Mouse (Mus musculus): ENCODE results near the gene Fam181a. TPM values are rescaled to one million over a fixed set of nuclear protein-coding genes. Genes with fewer than 3 reads are reported as not detected.
A peak's percentile ranks its signal among the peaks of the same experiment; 100 is the strongest.

Fam181a gene
- polyA plus RNA-seq (2015; fragmentation: Nextera tagmentation; extraction: Ambion mirVana): 0.19 and 0.35 TPM in 2 replicates

DNA sequence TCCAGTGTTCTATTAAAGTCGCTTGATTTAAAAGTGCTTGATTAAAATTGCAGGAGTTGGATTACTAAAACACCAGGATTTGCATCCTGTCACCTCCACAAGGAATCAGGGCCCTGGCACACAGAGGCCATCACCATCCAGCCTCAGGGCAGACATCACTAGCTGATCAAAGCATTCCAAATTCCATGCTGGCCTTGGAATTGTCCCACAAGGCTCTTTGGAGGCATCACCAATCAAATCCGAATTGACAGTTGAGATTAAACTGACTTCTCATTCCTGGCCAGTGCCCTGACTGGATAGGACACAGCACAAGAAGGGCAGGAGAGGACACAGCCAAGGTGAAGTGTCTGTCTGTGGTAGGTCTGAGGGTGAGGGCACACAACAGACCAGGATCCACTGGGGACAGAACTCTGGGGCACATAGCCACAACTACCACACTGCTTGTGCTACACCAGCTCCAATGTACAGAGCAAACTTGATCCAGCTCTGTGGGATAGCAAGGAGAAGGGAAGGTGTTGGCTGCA is at the start of gene Fam181a:
Gene Fam181a (plus strand): TSS at position 232 of the 524 bp plus-strand sequence.
- Histone ChIP-seq H3K27me3 (replicated peaks; ENCODE audit: insufficient read depth, low read length) (no peaks in the 10 kb centered on the region), H3K4me2 (replicated peaks; ENCODE audit: low read depth, low read length) (no peak within 1 kb of the TSS), H3K27ac (ENCODE audit: low read length) (no peak within 1 kb of the TSS), H3K36me3 (ENCODE audit: insufficient read depth, low read length) (no peaks in the 10 kb centered on the region), H3K9me3 (ENCODE audit: low read length) (no peaks in the 10 kb centered on the region), H3K4me3 (ENCODE audit: low read depth, low read length) (no peak within 1 kb of the TSS), H3K4me1 (ENCODE audit: insufficient read depth, low read depth, low read length) (no peaks in the 10 kb centered on the region), H3K9ac (replicated peaks; ENCODE audit: low read depth) (no peak within 1 kb of the TSS)
- no peak for TF ChIP-seq CTCF (IDR thresholded peaks at IDR 0.05)
- TF ChIP-seq EP300 (IDR thresholded peaks at IDR 0.05): no peak
- DNase-seq (ENCODE audit: low spot score): no peak
- WGBS: 74% methylated on average over 2 of the region's 2 CpGs
- no peak for ATAC-seq

DNA sequence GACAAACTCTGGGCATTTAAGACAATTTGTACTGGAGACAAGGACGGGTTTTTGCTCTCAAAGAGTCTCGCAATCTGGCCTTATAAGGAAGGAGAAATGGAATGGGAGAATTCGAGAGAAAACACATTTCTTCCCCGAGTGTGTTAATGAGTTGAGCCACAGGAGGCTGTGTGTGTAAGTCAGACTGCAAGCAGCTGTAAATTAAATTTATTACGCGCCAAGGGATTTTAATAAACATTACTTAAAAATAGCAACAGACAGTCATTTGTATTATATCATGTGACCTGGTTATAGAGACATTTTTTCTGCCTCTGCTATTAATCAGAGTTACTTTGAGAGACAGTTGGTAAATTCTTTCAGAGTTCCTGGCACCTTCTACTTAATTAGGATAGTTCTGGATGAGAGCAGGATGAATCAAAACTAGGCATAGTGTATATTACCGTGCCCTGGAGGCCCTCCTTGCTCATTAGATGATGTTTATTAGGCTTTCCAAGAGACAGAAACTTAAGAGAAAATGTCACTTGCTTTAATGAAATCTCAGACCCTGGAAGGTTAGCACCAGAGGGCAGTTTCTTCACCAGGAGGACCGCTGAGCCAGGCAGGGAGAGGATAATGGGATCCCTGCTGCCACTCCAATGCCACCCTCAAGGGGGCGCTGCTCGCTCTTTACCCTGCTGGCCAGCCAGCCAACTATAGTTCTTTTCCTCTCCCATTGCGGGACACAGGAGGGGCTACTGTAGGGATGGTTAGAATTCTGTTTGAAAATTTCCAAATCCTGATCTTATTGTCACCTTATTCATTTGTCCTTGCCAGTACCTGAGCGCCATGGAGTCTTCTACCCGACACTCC is 48.5 kb upstream of the Fam181a start:
- no peaks in the 10 kb centered on the region for H3K27me3 ChIP-seq (replicated peaks; ENCODE audit: insufficient read depth, low read length)
- no peaks in the 10 kb centered on the region for H3K36me3 ChIP-seq (ENCODE audit: insufficient read depth, low read length)
- ATAC-seq (no peak), DNase-seq (ENCODE audit: low spot score) (peak; percentile 13)
- WGBS: 62% methylated on average over 13 of the region's 13 CpGs
- TF ChIP-seq EP300 (IDR thresholded peaks at IDR 0.05) (no peak), CTCF (IDR thresholded peaks at IDR 0.05) (peak; percentile 63)
- no peaks in the 10 kb centered on the region for H3K4me1 ChIP-seq (ENCODE audit: insufficient read depth, low read depth, low read length)
- no peak overlapping the region for H3K27ac ChIP-seq (ENCODE audit: low read length)
- H3K9ac ChIP-seq (replicated peaks; ENCODE audit: low read depth): no peak overlapping the region
- H3K4me3 ChIP-seq (ENCODE audit: low read depth, low read length): no peak overlapping the region
- no peaks in the 10 kb centered on the region for H3K9me3 ChIP-seq (ENCODE audit: low read length)
- no peak overlapping the region for H3K4me2 ChIP-seq (replicated peaks; ENCODE audit: low read depth, low read length)

DNA sequence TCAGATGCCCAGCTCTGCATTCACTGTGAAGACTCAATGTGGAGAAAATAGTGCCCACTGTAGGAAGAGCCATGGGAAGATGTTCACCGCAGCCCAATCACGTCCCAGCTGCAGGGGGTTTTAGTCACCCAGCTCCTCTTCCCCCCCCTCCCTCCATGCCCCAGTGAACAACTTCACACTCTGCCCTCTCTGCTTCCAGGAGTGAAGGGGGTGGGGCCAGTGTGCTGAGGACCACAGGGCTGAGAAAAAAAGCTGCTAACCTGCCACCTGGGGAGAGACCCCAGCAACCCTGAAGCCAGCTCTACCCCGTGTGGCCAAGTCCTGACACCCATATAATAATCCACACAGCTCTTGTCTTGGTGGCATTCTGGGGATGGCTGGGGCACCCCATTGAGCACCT is 44.2 kb upstream of the Fam181a start:
- no peak for DNase-seq (ENCODE audit: low spot score)
- ATAC-seq: no peak
- Histone ChIP-seq H3K27ac (ENCODE audit: low read length) (no peak overlapping the region), H3K36me3 (ENCODE audit: insufficient read depth, low read length) (no peaks in the 10 kb centered on the region), H3K4me3 (ENCODE audit: low read depth, low read length) (no peak overlapping the region), H3K9me3 (ENCODE audit: low read length) (no peaks in the 10 kb centered on the region), H3K4me1 (ENCODE audit: insufficient read depth, low read depth, low read length) (no peaks in the 10 kb centered on the region), H3K27me3 (replicated peaks; ENCODE audit: insufficient read depth, low read length) (no peaks in the 10 kb centered on the region), H3K9ac (replicated peaks; ENCODE audit: low read depth) (no peak overlapping the region), H3K4me2 (replicated peaks; ENCODE audit: low read depth, low read length) (no peak overlapping the region)
- WGBS: 25% methylated on average over 3 of the region's 3 CpGs
- TF ChIP-seq EP300 (IDR thresholded peaks at IDR 0.05) (no peak), CTCF (IDR thresholded peaks at IDR 0.05) (no peak)

DNA sequence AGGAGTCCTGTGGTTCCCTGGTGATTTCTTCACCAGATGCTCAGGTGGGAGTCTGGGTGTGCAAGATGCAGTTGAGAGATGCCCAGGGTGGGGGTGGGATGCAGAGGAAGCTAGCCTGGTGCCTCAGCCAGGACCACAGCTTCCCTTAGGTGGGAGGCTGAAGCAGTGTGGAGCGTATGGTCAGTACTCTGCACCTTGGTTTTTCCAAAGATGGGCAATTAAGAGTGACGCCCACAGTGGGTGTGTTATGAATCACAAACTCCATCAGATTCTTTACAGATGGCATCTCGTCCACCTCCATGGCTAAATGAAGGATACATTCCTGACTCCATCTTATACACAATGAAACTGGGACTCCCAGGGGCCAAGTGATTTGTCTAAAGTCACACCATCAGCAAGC is 38.6 kb upstream of the Fam181a start:
- no peak overlapping the region for H3K4me3 ChIP-seq (ENCODE audit: low read depth, low read length)
- no peaks in the 10 kb centered on the region for H3K4me1 ChIP-seq (ENCODE audit: insufficient read depth, low read depth, low read length)
- H3K9me3 ChIP-seq (ENCODE audit: low read length): no peaks in the 10 kb centered on the region
- H3K27me3 ChIP-seq (replicated peaks; ENCODE audit: insufficient read depth, low read length): no peaks in the 10 kb centered on the region
- H3K27ac ChIP-seq (ENCODE audit: low read length): no peak overlapping the region
- H3K4me2 ChIP-seq (replicated peaks; ENCODE audit: low read depth, low read length): no peak overlapping the region
- 77% methylated on average over 3 of the region's 3 CpGs for WGBS
- H3K36me3 ChIP-seq (ENCODE audit: insufficient read depth, low read length): no peaks in the 10 kb centered on the region
- TF ChIP-seq EP300 (IDR thresholded peaks at IDR 0.05): no peak
- no peak for TF ChIP-seq CTCF (IDR thresholded peaks at IDR 0.05)
- ATAC-seq: no peak
- no peak for DNase-seq (ENCODE audit: low spot score)
- no peak overlapping the region for H3K9ac ChIP-seq (replicated peaks; ENCODE audit: low read depth)

DNA sequence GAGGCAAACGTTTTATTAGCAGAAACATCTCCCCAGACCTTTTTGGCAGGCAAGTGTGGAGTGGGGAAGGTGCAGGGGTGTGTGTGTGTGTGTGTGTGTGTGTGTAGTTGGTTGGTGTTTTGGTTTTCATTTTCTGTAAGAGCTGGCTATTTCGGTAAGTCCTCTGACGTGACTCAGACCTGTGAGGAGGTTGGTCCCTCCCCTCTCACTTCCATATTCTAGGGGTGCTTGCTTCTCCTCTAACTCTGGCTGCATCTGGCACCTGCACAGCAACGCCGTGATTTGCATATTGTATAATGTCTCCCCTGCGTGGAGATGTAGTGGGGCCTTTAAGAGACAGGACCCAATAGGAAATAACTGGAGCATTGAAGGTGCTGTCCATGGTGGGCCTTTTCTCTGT is 37.7 kb upstream of the Fam181a start:
- Histone ChIP-seq H3K9me3 (ENCODE audit: low read length) (no peaks in the 10 kb centered on the region), H3K4me1 (ENCODE audit: insufficient read depth, low read depth, low read length) (no peaks in the 10 kb centered on the region), H3K4me2 (replicated peaks; ENCODE audit: low read depth, low read length) (no peak overlapping the region), H3K27me3 (replicated peaks; ENCODE audit: insufficient read depth, low read length) (no peaks in the 10 kb centered on the region), H3K4me3 (ENCODE audit: low read depth, low read length) (no peak overlapping the region), H3K9ac (replicated peaks; ENCODE audit: low read depth) (no peak overlapping the region), H3K27ac (ENCODE audit: low read length) (no peak overlapping the region), H3K36me3 (ENCODE audit: insufficient read depth, low read length) (no peaks in the 10 kb centered on the region)
- TF ChIP-seq CTCF (IDR thresholded peaks at IDR 0.05): no peak
- WGBS: 58% methylated on average over 6 of the region's 6 CpGs
- no peak for ATAC-seq
- no peak for DNase-seq (ENCODE audit: low spot score)

DNA sequence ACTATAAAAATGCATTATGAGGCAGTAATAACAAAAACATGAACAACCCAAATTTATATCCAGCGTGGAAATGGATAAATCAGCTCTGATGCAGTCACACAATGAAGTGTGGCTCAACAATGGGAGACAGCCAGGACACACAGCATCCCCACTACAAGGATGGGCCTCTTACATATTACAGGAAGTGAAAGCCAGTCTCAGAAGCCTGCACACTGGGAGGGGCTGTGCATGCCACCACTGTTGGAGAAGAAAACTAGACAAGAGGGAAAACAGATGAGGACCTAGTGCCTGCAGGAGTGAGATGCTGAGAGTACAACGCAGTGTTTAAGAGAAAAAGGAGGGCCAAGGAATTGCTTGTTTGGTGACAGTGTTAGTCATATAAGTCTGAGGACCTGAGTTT is 37.0 kb upstream of the Fam181a start:
- no peak for ATAC-seq
- Histone ChIP-seq H3K36me3 (ENCODE audit: insufficient read depth, low read length) (no peaks in the 10 kb centered on the region), H3K4me1 (ENCODE audit: insufficient read depth, low read depth, low read length) (no peaks in the 10 kb centered on the region), H3K9ac (replicated peaks; ENCODE audit: low read depth) (no peak overlapping the region), H3K9me3 (ENCODE audit: low read length) (no peaks in the 10 kb centered on the region), H3K27me3 (replicated peaks; ENCODE audit: insufficient read depth, low read length) (no peaks in the 10 kb centered on the region), H3K27ac (ENCODE audit: low read length) (no peak overlapping the region), H3K4me3 (ENCODE audit: low read depth, low read length) (no peak overlapping the region), H3K4me2 (replicated peaks; ENCODE audit: low read depth, low read length) (no peak overlapping the region)
- DNase-seq (ENCODE audit: low spot score): no peak
- TF ChIP-seq EP300 (IDR thresholded peaks at IDR 0.05) (no peak), CTCF (IDR thresholded peaks at IDR 0.05) (no peak)
- 80% methylated on average over 2 of the region's 2 CpGs for WGBS
